Mouse (Mus musculus) heart, adult 2 months (tissue): ENCODE measurements at regions not wholly inside any gene's neighbourhood (a gene's known extent, or its start where the extent isn't known, plus 50 kb on each side); places are given as distances from the start of the nearest gene placed in this dataset.
A peak's percentile ranks its signal among the peaks of the same experiment; 100 is the strongest.

Source experiments
- DNase-seq, 2 experiments: peaks; one replicate each; pipeline ENCODE4 v3.0.0; 2021
- H3K27ac ChIP-seq: fragments of 200-600 bp; 2 replicates; pipeline ENCODE4 v1.8.1; 2022
- H3K27me3 ChIP-seq: fragments of 200-500 bp; 2 replicates; pipeline ENCODE4 v1.6.1; 2012; ENCODE audit warnings: mild to moderate bottlenecking, low read length, inconsistent platforms, mixed read lengths; ENCODE audit not compliant: control insufficient read depth, insufficient read depth
- H3K36me3 ChIP-seq: fragments of 200-500 bp; 2 replicates; pipeline ENCODE4 v1.6.1; 2012; ENCODE audit warnings: low read length, inconsistent platforms; ENCODE audit not compliant: control insufficient read depth, insufficient read depth
- H3K4me1 ChIP-seq: fragments of 200-500 bp; 2 replicates; pipeline ENCODE4 v1.6.1; 2011; ENCODE audit warnings: low read length; ENCODE audit not compliant: control insufficient read depth, insufficient read depth
- H3K4me3 ChIP-seq: fragments of 200-600 bp; 2 replicates; pipeline ENCODE4 v1.8.1; 2022
- H3K79me2 ChIP-seq: fragments of 200-500 bp; replicated peaks from 2 replicates; pipeline ENCODE4 v1.6.1; 2012; ENCODE audit warnings: mild to moderate bottlenecking, inconsistent platforms, low read length, moderate library complexity, mixed read lengths; ENCODE audit not compliant: control insufficient read depth, insufficient read depth
- H3K9ac ChIP-seq: fragments of 200-500 bp; 2 replicates; pipeline ENCODE4 v1.6.1; 2012; ENCODE audit warnings: low read depth, mild to moderate bottlenecking, control low read depth, inconsistent platforms, low read length, mixed read lengths
- CTCF ChIP-seq: fragments of 200-600 bp; IDR thresholded peaks from 2 replicates; pipeline ENCODE4 v1.8.1; 2022; ENCODE audit warnings: antibody characterized with exemption, mild to moderate bottlenecking, moderate library complexity
- EP300 ChIP-seq: fragments of 200-500 bp; IDR thresholded peaks from 2 replicates; pipeline ENCODE4 v1.6.1; 2011; ENCODE audit warnings: low read depth, low read length, control low read depth; ENCODE audit not compliant: insufficient read depth
- POLR2A ChIP-seq: fragments of 200-500 bp; IDR thresholded peaks from 2 replicates; pipeline ENCODE4 v1.6.1; 2011; ENCODE audit warnings: mild to moderate bottlenecking, low read depth, low read length, control low read depth; ENCODE audit not compliant: insufficient read depth
- WGBS: fragments of 180-500 bp; shearing (Covaris S2); methylation state at CpG from one replicate; pipeline ENCODE4 v1.1.7; 2018; 5-methylcytosine and 5-hydroxymethylcytosine counted together
- intact Hi-C: fragments of 180-260 bp; cut with DNase I; formaldehyde crosslinking; loops from one replicate; pipeline ENCODE4 v1.15.1; 2025

GRCm38 (mm10) chr3:70783142-70783541 lies 775.7 kb downstream of the Otol1 start:
- Histone ChIP-seq H3K27me3 (no peaks in the 10 kb centered on the region), H3K27ac (no peak overlapping the region), H3K4me3 (no peak overlapping the region), H3K4me1 (no peaks in the 10 kb centered on the region), H3K36me3 (no peaks in the 10 kb centered on the region), H3K79me2 (no peaks in the 10 kb centered on the region), H3K9ac (no peak overlapping the region)
- intact Hi-C loops = no loop called here
- TF ChIP-seq CTCF (no peak), EP300 (no peak), POLR2A (no peak)
- no peak for DNase-seq
- 81% methylated on average over 4 of the region's 4 CpGs for WGBS

GRCm38 (mm10) chr3:70802230-70802629 lies 794.8 kb downstream of the Otol1 start:
- intact Hi-C loops = no loop called here
- TF ChIP-seq POLR2A (no peak), EP300 (no peak), CTCF (no peak)
- Histone ChIP-seq H3K27ac (no peak overlapping the region), H3K4me1 (no peaks in the 10 kb centered on the region), H3K4me3 (no peak overlapping the region), H3K27me3 (no peaks in the 10 kb centered on the region), H3K9ac (no peak overlapping the region), H3K36me3 (no peaks in the 10 kb centered on the region), H3K79me2 (no peaks in the 10 kb centered on the region)
- DNase-seq = no peak
- WGBS = 86% methylated on average over 4 of the region's 4 CpGs

GRCm38 (mm10) chr3:70803411-70803810 lies 796.0 kb downstream of the Otol1 start:
- no peaks in the 10 kb centered on the region for H3K4me1 ChIP-seq
- H3K36me3 ChIP-seq = no peaks in the 10 kb centered on the region
- no peak overlapping the region for H3K4me3 ChIP-seq
- no peaks in the 10 kb centered on the region for H3K79me2 ChIP-seq
- WGBS = 33% methylated on average over 4 of the region's 4 CpGs
- DNase-seq = no peak
- H3K9ac ChIP-seq = no peak overlapping the region
- intact Hi-C loops = no loop called here
- no peaks in the 10 kb centered on the region for H3K27me3 ChIP-seq
- TF ChIP-seq POLR2A (no peak), CTCF (no peak), EP300 (no peak)
- no peak overlapping the region for H3K27ac ChIP-seq

GRCm38 (mm10) chr3:70803885-70804284 lies 796.5 kb downstream of the Otol1 start:
- WGBS = 30% methylated on average over 2 of the region's 2 CpGs
- no peak overlapping the region for H3K27ac ChIP-seq

GRCm38 (mm10) chr3:70807170-70807569 lies 799.8 kb downstream of the Otol1 start:
- intact Hi-C loops = no loop called here
- Histone ChIP-seq H3K4me1 (no peaks in the 10 kb centered on the region), H3K4me3 (no peak overlapping the region), H3K27me3 (no peaks in the 10 kb centered on the region), H3K36me3 (no peaks in the 10 kb centered on the region), H3K79me2 (no peaks in the 10 kb centered on the region), H3K27ac (no peak overlapping the region), H3K9ac (no peak overlapping the region)
- WGBS = 26% methylated on average over 3 of the region's 3 CpGs
- TF ChIP-seq CTCF (no peak), POLR2A (no peak), EP300 (no peak)
- peak in 1 of 2 experiments; percentile 4 for DNase-seq

More at GRCm38 (mm10) chr3:70803885-70804284, 796.5 kb downstream of the Otol1 start:
- Histone ChIP-seq H3K36me3 (no peaks in the 10 kb centered on the region), H3K27me3 (no peaks in the 10 kb centered on the region), H3K79me2 (no peaks in the 10 kb centered on the region), H3K4me3 (no peak overlapping the region), H3K9ac (no peak overlapping the region), H3K4me1 (no peaks in the 10 kb centered on the region)
- no peak for TF ChIP-seq POLR2A
- no peak for TF ChIP-seq EP300
- no peak for TF ChIP-seq CTCF
- intact Hi-C loops = no loop called here
- DNase-seq = no peak
